Mouse (Mus musculus): ENCODE results near the gene Olfr512. TPM values are rescaled to one million over a fixed set of nuclear protein-coding genes. Genes with fewer than 3 reads are reported as not detected.

The Olfr512 gene
- not detected for total RNA-seq (2021)
- not detected in 2 replicates for polyA plus RNA-seq (2012; rRNA removed)
- long read RNA-seq = 0 reads

- Histone ChIP-seq H3K27ac (no peak within 1 kb of the TSS), H3K36me3 (ENCODE audit: control insufficient read depth, insufficient read depth, low read length) (no peaks in the 10 kb centered on the region), H3K27me3 (ENCODE audit: control insufficient read depth, insufficient read depth, low read length) (no peaks in the 10 kb centered on the region), H3K4me3 (no peak within 1 kb of the TSS), H3K4me1 (ENCODE audit: control insufficient read depth, insufficient read depth, low read length) (no peaks in the 10 kb centered on the region), H3K9ac (ENCODE audit: low read depth, low read length) (no peak within 1 kb of the TSS), H3K79me2 (replicated peaks; ENCODE audit: control insufficient read depth, insufficient read depth, low read length) (no peaks in the 10 kb centered on the region)
- DNase-seq = no peak
- intact Hi-C loops (cut with DNase I) = no loop called here
- TF ChIP-seq POLR2A (IDR thresholded peaks at IDR 0.05; ENCODE audit: insufficient read depth, low read depth, low read length) (no peak), EP300 (IDR thresholded peaks at IDR 0.05; ENCODE audit: insufficient read depth, low read depth, low read length) (no peak), CTCF (IDR thresholded peaks at IDR 0.05) (no peak)
Observed at GRCm38 (mm10) chr7:108713020-108713419, at the start of gene Olfr512. Gene Olfr512, plus strand, starts transcription at chr7:108713320.

- Histone ChIP-seq H3K4me3 (no peak within 1 kb of the TSS), H3K36me3 (ENCODE audit: control insufficient read depth, insufficient read depth, low read length) (no peaks in the 10 kb centered on the region), H3K9ac (ENCODE audit: low read depth, low read length) (no peak within 1 kb of the TSS), H3K79me2 (replicated peaks; ENCODE audit: control insufficient read depth, insufficient read depth, low read length) (no peaks in the 10 kb centered on the region), H3K4me1 (ENCODE audit: control insufficient read depth, insufficient read depth, low read length) (no peaks in the 10 kb centered on the region), H3K27me3 (ENCODE audit: control insufficient read depth, insufficient read depth, low read length) (no peaks in the 10 kb centered on the region), H3K27ac (no peak within 1 kb of the TSS)
- WGBS = 82% methylated on average over 1 of the region's 1 CpGs
- TF ChIP-seq POLR2A (IDR thresholded peaks at IDR 0.05; ENCODE audit: insufficient read depth, low read depth, low read length) (no peak), EP300 (IDR thresholded peaks at IDR 0.05; ENCODE audit: insufficient read depth, low read depth, low read length) (no peak)
- intact Hi-C loops (cut with DNase I) = no loop called here
- DNase-seq = no peak
Observed at GRCm38 (mm10) chr7:108666118-108666517, 47.0 kb upstream of the Olfr512 start, which contains the start of gene Olfr510. Gene Olfr510, plus strand, starts transcription at chr7:108666418.

GRCm38 (mm10) chr7:108671058-108671457, 42.1 kb upstream of the Olfr512 start:
- no peak for TF ChIP-seq CTCF (IDR thresholded peaks at IDR 0.05)
- TF ChIP-seq POLR2A (IDR thresholded peaks at IDR 0.05; ENCODE audit: insufficient read depth, low read depth, low read length) = no peak
- no peak for TF ChIP-seq EP300 (IDR thresholded peaks at IDR 0.05; ENCODE audit: insufficient read depth, low read depth, low read length)
- DNase-seq = no peak

GRCm38 (mm10) chr7:108678886-108679285, 34.2 kb upstream of the Olfr512 start:
- Histone ChIP-seq H3K79me2 (replicated peaks; ENCODE audit: control insufficient read depth, insufficient read depth, low read length) (no peaks in the 10 kb centered on the region), H3K9ac (ENCODE audit: low read depth, low read length) (no peak overlapping the region), H3K4me3 (no peak overlapping the region), H3K36me3 (ENCODE audit: control insufficient read depth, insufficient read depth, low read length) (no peaks in the 10 kb centered on the region), H3K4me1 (ENCODE audit: control insufficient read depth, insufficient read depth, low read length) (no peaks in the 10 kb centered on the region), H3K27ac (no peak overlapping the region), H3K27me3 (ENCODE audit: control insufficient read depth, insufficient read depth, low read length) (no peaks in the 10 kb centered on the region)
- intact Hi-C loops (cut with DNase I) = no loop called here
- TF ChIP-seq POLR2A (IDR thresholded peaks at IDR 0.05; ENCODE audit: insufficient read depth, low read depth, low read length) (no peak), CTCF (IDR thresholded peaks at IDR 0.05) (no peak), EP300 (IDR thresholded peaks at IDR 0.05; ENCODE audit: insufficient read depth, low read depth, low read length) (no peak)
- 81% methylated on average over 4 of the region's 4 CpGs for WGBS
- DNase-seq = no peak

More at GRCm38 (mm10) chr7:108671058-108671457, 42.1 kb upstream of the Olfr512 start:
- Histone ChIP-seq H3K79me2 (replicated peaks; ENCODE audit: control insufficient read depth, insufficient read depth, low read length) (no peaks in the 10 kb centered on the region), H3K4me3 (no peak overlapping the region), H3K36me3 (ENCODE audit: control insufficient read depth, insufficient read depth, low read length) (no peaks in the 10 kb centered on the region), H3K27ac (no peak overlapping the region), H3K27me3 (ENCODE audit: control insufficient read depth, insufficient read depth, low read length) (no peaks in the 10 kb centered on the region), H3K9ac (ENCODE audit: low read depth, low read length) (no peak overlapping the region), H3K4me1 (ENCODE audit: control insufficient read depth, insufficient read depth, low read length) (no peaks in the 10 kb centered on the region)
- intact Hi-C loops (cut with DNase I) = no loop called here
- WGBS = 57% methylated on average over 1 of the region's 1 CpGs

GRCm38 (mm10) chr7:108750673-108751072, 37.6 kb downstream of the Olfr512 start, which contains the start of gene Olfr513:
Gene Olfr513, plus strand, starts transcription at chr7:108750973.
- no peak for DNase-seq
- no peaks in the 10 kb centered on the region for H3K36me3 ChIP-seq (ENCODE audit: control insufficient read depth, insufficient read depth, low read length)

GRCm38 (mm10) chr7:108760411-108760810, 47.3 kb downstream of the Olfr512 start:
- H3K27me3 ChIP-seq (ENCODE audit: control insufficient read depth, insufficient read depth, low read length) = no peaks in the 10 kb centered on the region
- H3K4me1 ChIP-seq (ENCODE audit: control insufficient read depth, insufficient read depth, low read length) = no peaks in the 10 kb centered on the region
- no peak overlapping the region for H3K27ac ChIP-seq
- no peak overlapping the region for H3K9ac ChIP-seq (ENCODE audit: low read depth, low read length)
- no peak overlapping the region for H3K4me3 ChIP-seq
- no peaks in the 10 kb centered on the region for H3K36me3 ChIP-seq (ENCODE audit: control insufficient read depth, insufficient read depth, low read length)
- H3K79me2 ChIP-seq (replicated peaks; ENCODE audit: control insufficient read depth, insufficient read depth, low read length) = no peaks in the 10 kb centered on the region
- WGBS = 31% methylated on average over 3 of the region's 3 CpGs
- no peak for DNase-seq
- TF ChIP-seq CTCF (IDR thresholded peaks at IDR 0.05) = no peak
- TF ChIP-seq POLR2A (IDR thresholded peaks at IDR 0.05; ENCODE audit: insufficient read depth, low read depth, low read length) = no peak
- no peak for TF ChIP-seq EP300 (IDR thresholded peaks at IDR 0.05; ENCODE audit: insufficient read depth, low read depth, low read length)
- intact Hi-C loops (cut with DNase I) = no loop called here

More at GRCm38 (mm10) chr7:108750673-108751072, 37.6 kb downstream of the Olfr512 start, which contains the start of gene Olfr513:
- WGBS = 44% methylated on average over 1 of the region's 1 CpGs
- no peaks in the 10 kb centered on the region for H3K4me1 ChIP-seq (ENCODE audit: control insufficient read depth, insufficient read depth, low read length)
- H3K27me3 ChIP-seq (ENCODE audit: control insufficient read depth, insufficient read depth, low read length) = no peaks in the 10 kb centered on the region
- no peak within 1 kb of the TSS for H3K4me3 ChIP-seq
- no peak within 1 kb of the TSS for H3K9ac ChIP-seq (ENCODE audit: low read depth, low read length)
- no peak within 1 kb of the TSS for H3K27ac ChIP-seq
- intact Hi-C loops (cut with DNase I) = no loop called here
- H3K79me2 ChIP-seq (replicated peaks; ENCODE audit: control insufficient read depth, insufficient read depth, low read length) = no peaks in the 10 kb centered on the region
- TF ChIP-seq CTCF (IDR thresholded peaks at IDR 0.05) (no peak), POLR2A (IDR thresholded peaks at IDR 0.05; ENCODE audit: insufficient read depth, low read depth, low read length) (no peak), EP300 (IDR thresholded peaks at IDR 0.05; ENCODE audit: insufficient read depth, low read depth, low read length) (no peak)

Other genes starting within 250 kb of the Olfr512 start
- not detected for gene Olfr498, start 248.0 kb upstream of the Olfr512 start, total RNA-seq (2021)
- gene Olfr498, start 248.0 kb upstream of the Olfr512 start, polyA plus RNA-seq (2012; rRNA removed) = not detected in 2 replicates
- gene Olfr502, start 188.3 kb upstream of the Olfr512 start, total RNA-seq (2021) = not detected
- gene Olfr502, start 188.3 kb upstream of the Olfr512 start, polyA plus RNA-seq (2012; rRNA removed) = not detected in 2 replicates
- not detected for gene Olfr503, start 168.8 kb upstream of the Olfr512 start, total RNA-seq (2021)
- not detected in 2 replicates for gene Olfr503, start 168.8 kb upstream of the Olfr512 start, polyA plus RNA-seq (2012; rRNA removed)
- gene Olfr504, start 147.5 kb upstream of the Olfr512 start, total RNA-seq (2021) = not detected
- not detected in 2 replicates for gene Olfr504, start 147.5 kb upstream of the Olfr512 start, polyA plus RNA-seq (2012; rRNA removed)
- not detected for gene Olfr506, start 102.5 kb upstream of the Olfr512 start, total RNA-seq (2021)
- not detected in 2 replicates for gene Olfr506, start 102.5 kb upstream of the Olfr512 start, polyA plus RNA-seq (2012; rRNA removed)
- gene Olfr507, start 91.5 kb upstream of the Olfr512 start, total RNA-seq (2021) = not detected
- not detected in 2 replicates for gene Olfr507, start 91.5 kb upstream of the Olfr512 start, polyA plus RNA-seq (2012; rRNA removed)
- not detected for gene Olfr508, start 83.3 kb upstream of the Olfr512 start, total RNA-seq (2021)
- gene Olfr508, start 83.3 kb upstream of the Olfr512 start, polyA plus RNA-seq (2012; rRNA removed) = not detected in 2 replicates
- gene Olfr509, start 61.4 kb upstream of the Olfr512 start, total RNA-seq (2021) = not detected
- not detected in 2 replicates for gene Olfr509, start 61.4 kb upstream of the Olfr512 start, polyA plus RNA-seq (2012; rRNA removed)
- gene Olfr510, start 46.9 kb upstream of the Olfr512 start, total RNA-seq (2021) = not detected
- not detected in 2 replicates for gene Olfr510, start 46.9 kb upstream of the Olfr512 start, polyA plus RNA-seq (2012; rRNA removed)
- gene Olfr513, start 37.7 kb downstream of the Olfr512 start, total RNA-seq (2021) = not detected
- not detected in 2 replicates for gene Olfr513, start 37.7 kb downstream of the Olfr512 start, polyA plus RNA-seq (2012; rRNA removed)
- gene Olfr514, start 112.7 kb downstream of the Olfr512 start, total RNA-seq (2021) = not detected
- not detected in 2 replicates for gene Olfr514, start 112.7 kb downstream of the Olfr512 start, polyA plus RNA-seq (2012; rRNA removed)
- not detected for gene Olfr516, start 137.2 kb downstream of the Olfr512 start, total RNA-seq (2021)
- not detected in 2 replicates for gene Olfr516, start 137.2 kb downstream of the Olfr512 start, polyA plus RNA-seq (2012; rRNA removed)
- not detected for gene Olfr517, start 159.1 kb downstream of the Olfr512 start, total RNA-seq (2021)
- not detected in 2 replicates for gene Olfr517, start 159.1 kb downstream of the Olfr512 start, polyA plus RNA-seq (2012; rRNA removed)
- not detected for gene Olfr518, start 171.7 kb downstream of the Olfr512 start, total RNA-seq (2021)
- gene Olfr518, start 171.7 kb downstream of the Olfr512 start, polyA plus RNA-seq (2012; rRNA removed) = not detected in 2 replicates
- not detected for gene Olfr519, start 181.1 kb downstream of the Olfr512 start, total RNA-seq (2021)
- not detected in 2 replicates for gene Olfr519, start 181.1 kb downstream of the Olfr512 start, polyA plus RNA-seq (2012; rRNA removed)
- gene Nlrp10, start 216.9 kb downstream of the Olfr512 start, total RNA-seq (2021) = 10 to 100 TPM; 17.4 to 21.0 TPM
- gene Nlrp10, start 216.9 kb downstream of the Olfr512 start, polyA plus RNA-seq (2012; rRNA removed) = 8.1 and 14.4 TPM in 2 replicates
- 10 to 100 TPM; 78.6 to 97.2 TPM for gene Eif3f, start 221.1 kb downstream of the Olfr512 start, total RNA-seq (2021)
- 72.1 and 72.8 TPM in 2 replicates for gene Eif3f, start 221.1 kb downstream of the Olfr512 start, polyA plus RNA-seq (2012; rRNA removed)
- gene Tub, start 237.0 kb downstream of the Olfr512 start, total RNA-seq (2021) = under 1 TPM; 0.26 to 0.52 TPM
- gene Tub, start 237.0 kb downstream of the Olfr512 start, polyA plus RNA-seq (2012; rRNA removed) = 0.45 and 1.2 TPM in 2 replicates